Mouse (Mus musculus) hindbrain, embryonic 15.5 days (tissue): ENCODE data around the gene Six4. TPM values are rescaled to one million over a fixed set of nuclear protein-coding genes. Genes with fewer than 3 reads are reported as not detected.
"Not testable (repeated sequence)": the region's sequence is repeated elsewhere in the genome, so short reads cannot be mapped to it uniquely, and the experiment has no call there.

Experiments
- ATAC-seq: fragments of 200-750 bp; cut with Nextera tagmentation; 2 replicates; pipeline ENCODE4 v1.8.0; 2017; ENCODE audit warnings: low read depth, moderate number of reproducible peaks, moderate TSS enrichment; ENCODE audit not compliant: low FRiP score
- H3K27ac ChIP-seq: fragments of 300-500 bp; sonication (generic); replicated peaks from 2 replicates; pipeline ENCODE4 v1.5.1; 2015; ENCODE audit warnings: mild to moderate bottlenecking, inconsistent platforms
- H3K27me3 ChIP-seq: fragments of 300-500 bp; sonication (generic); 2 replicates; pipeline ENCODE4 v1.6.1; 2015; ENCODE audit warnings: control low read depth, inconsistent platforms
- H3K36me3 ChIP-seq: fragments of 300-500 bp; sonication (generic); 2 replicates; pipeline ENCODE4 v1.6.1; 2015; ENCODE audit warnings: control low read depth, inconsistent platforms
- H3K4me1 ChIP-seq: fragments of 300-500 bp; sonication (generic); replicated peaks from 2 replicates; pipeline ENCODE4 v1.6.1; 2015; ENCODE audit warnings: control low read depth, inconsistent platforms
- H3K4me2 ChIP-seq: fragments of 300-500 bp; sonication (generic); 2 replicates; pipeline ENCODE4 v1.6.1; 2015; ENCODE audit warnings: moderate library complexity, mild to moderate bottlenecking, inconsistent platforms
- H3K4me3 ChIP-seq: fragments of 300-500 bp; sonication (generic); 2 replicates; pipeline ENCODE4 v1.5.1; 2015; ENCODE audit warnings: mild to moderate bottlenecking, inconsistent platforms
- H3K9ac ChIP-seq: fragments of 300-500 bp; sonication (generic); 2 replicates; pipeline ENCODE4 v1.6.1; 2015; ENCODE audit warnings: inconsistent platforms
- H3K9me3 ChIP-seq: fragments of 300-500 bp; sonication (generic); 2 replicates; pipeline ENCODE4 v1.6.1; 2016; ENCODE audit warnings: control low read depth, inconsistent platforms
- WGBS: fragments of 180-500 bp; shearing (Covaris S2); methylation state at CpG from one replicate; pipeline ENCODE4 v1.1.7; 2015; 5-methylcytosine and 5-hydroxymethylcytosine counted together
- polyA plus RNA-seq: library from polyadenylated mRNA; unstranded; fragments of >200 nt; fragmentation: Nextera tagmentation; extraction: Ambion mirVana; gene quantifications from 2 replicates; pipeline ENCODE4 v1.2.1, GENCODE M21; 2015

Gene Six4
- 0.43 and 0.47 TPM in 2 replicates for polyA plus RNA-seq

DNA sequence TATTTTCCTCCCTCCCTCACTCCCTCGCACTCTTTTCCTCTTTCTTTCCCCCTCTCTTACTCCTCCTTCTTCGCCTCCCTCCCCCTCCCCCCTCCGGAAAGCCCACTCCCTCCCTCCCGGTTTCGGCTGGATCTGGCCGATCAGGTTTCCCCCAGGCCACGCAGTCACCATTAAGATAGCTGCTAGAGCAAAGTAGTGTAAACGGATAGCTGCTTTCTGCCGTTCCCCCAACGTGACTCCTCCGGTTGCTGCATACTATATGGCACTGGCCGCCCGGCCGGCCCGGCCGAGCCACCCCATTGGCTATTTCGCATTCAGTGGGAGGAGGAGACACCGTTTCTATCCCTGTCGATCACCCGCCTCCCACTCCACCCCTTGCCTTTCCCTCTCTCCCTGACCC is at the start of gene Six4:
Gene Six4, minus strand, starts transcription at position 261 of the 400 bp plus-strand sequence.
- peak within 1 kb of the TSS; percentile 100 for H3K4me2 ChIP-seq
- peak within 1 kb of the TSS; percentile 46 for H3K9ac ChIP-seq
- H3K4me1 ChIP-seq = peaks cover 23% of the 10 kb centered on the region
- H3K4me3 ChIP-seq = peak within 1 kb of the TSS; percentile 81
- H3K27me3 ChIP-seq = peaks cover 23% of the 10 kb centered on the region; the same call in 1 of the 2 replicates
- H3K36me3 ChIP-seq = no peaks in the 10 kb centered on the region
- no peaks in the 10 kb centered on the region for H3K9me3 ChIP-seq
- ATAC-seq = peak; percentile 89
- H3K27ac ChIP-seq = peak within 1 kb of the TSS; percentile 43
- WGBS = under 1% methylated on average over 20 of the region's 20 CpGs

DNA sequence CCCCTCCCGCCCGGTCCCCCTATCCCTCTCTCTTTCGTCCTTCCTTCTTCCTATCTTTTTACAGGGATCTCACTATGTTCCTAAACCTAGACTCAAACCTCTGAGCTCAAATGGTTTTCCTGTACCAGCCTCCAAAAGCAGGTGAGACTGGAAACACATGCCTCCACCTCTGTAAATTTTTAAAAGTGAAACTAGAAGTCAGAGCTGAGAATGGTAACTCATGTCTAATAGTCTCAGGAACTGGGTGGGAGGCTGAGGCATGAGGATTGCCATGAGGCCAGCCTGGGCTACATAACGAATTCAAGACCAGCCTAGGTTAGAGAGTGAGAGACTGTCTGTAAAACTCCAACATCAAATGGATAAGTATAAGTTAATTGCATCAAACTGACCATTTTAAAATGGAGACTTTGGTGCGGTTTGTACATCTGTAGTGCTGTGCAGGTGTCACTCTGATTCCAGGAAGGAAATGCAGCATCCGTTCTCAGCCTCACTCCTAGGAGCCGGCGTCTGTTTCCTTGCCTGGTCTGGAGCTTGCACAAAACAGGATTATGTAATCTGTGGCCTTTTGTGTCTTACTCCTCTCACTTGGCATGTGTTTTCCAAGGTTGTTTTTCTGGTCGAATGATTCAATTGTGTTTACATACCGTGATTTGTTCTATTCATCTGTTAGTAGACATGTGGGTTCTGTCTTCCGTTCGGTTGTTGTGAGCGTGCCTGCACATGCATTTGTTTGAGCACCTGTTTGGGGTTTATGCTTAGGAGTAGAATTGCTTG is 49.3 kb upstream of the Six4 start:
- H3K9ac ChIP-seq = no peak overlapping the region
- no peak overlapping the region for H3K27ac ChIP-seq
- H3K9me3 ChIP-seq = no peaks in the 10 kb centered on the region
- H3K36me3 ChIP-seq = no peaks in the 10 kb centered on the region
- H3K4me1 ChIP-seq = no peaks in the 10 kb centered on the region
- WGBS = 66% methylated on average over 13 of the region's 13 CpGs
- no peak overlapping the region for H3K4me3 ChIP-seq
- H3K27me3 ChIP-seq = no peaks in the 10 kb centered on the region
- no peak for ATAC-seq
- no peak overlapping the region for H3K4me2 ChIP-seq

DNA sequence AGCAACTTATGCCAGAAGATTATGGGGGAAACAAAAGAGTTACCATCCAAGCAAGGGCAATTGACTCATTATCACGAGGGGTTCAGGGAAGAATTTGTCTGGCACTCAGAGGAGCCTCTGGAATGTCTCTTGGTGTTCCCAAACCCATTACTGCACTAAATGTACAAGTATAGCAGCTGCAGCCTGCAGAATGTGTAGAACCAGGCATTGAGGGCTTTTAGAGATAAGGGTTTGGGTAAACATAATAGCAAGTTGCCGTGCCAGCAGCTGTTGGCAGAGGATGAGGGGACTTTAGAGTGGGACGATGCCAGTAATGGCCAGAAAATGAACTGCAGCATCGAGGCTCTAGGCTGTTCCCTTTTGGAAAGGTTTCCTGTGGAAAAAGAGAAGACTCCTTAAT is 47.1 kb upstream of the Six4 start:
- no peak overlapping the region for H3K4me3 ChIP-seq
- no peaks in the 10 kb centered on the region for H3K9me3 ChIP-seq
- 66% methylated on average over 4 of the region's 4 CpGs for WGBS
- ATAC-seq = no peak
- no peaks in the 10 kb centered on the region for H3K4me1 ChIP-seq
- no peak overlapping the region for H3K27ac ChIP-seq
- no peak overlapping the region for H3K9ac ChIP-seq
- H3K36me3 ChIP-seq = no peaks in the 10 kb centered on the region
- no peaks in the 10 kb centered on the region for H3K27me3 ChIP-seq
- no peak overlapping the region for H3K4me2 ChIP-seq

DNA sequence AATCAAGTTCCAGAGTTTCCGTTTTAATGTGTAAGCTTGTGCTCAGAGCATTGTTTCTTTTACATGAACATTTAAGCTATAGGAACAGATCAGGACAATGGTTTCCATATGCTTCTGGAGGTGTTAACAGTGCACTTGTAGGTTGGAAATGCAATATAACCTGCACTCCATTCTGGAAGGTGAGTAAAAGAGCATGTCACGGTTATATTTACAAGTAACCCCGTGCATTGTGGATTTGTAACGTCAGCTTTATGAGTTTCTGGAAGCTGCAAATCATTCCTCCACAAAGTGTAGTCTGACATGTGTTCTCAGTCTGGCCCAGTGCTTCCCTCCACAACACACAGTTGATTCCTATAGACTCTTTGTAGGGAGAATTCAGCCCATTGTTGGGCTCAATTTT is 40.9 kb upstream of the Six4 start:
- ATAC-seq = no peak
- WGBS = 93% methylated on average over 4 of the region's 4 CpGs
- H3K36me3 ChIP-seq = no peaks in the 10 kb centered on the region

DNA sequence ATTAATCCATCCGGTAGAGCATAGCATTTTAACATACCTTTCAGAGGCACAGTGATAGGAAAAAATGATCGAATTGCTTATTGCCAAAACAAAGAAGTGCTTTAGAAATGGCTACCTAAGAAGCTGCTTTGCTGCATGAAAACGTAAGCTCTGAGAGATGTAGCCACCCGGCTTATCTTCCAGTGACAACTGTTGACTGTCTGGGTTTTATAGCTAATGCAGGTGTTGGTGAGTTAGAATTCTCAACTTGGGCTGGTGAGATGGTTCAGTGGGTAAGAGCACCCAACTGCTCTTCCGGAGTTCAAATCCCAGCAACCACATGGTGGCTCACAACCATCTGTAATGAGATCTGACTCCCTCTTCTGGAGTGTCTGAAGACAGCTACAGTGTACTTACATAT is 37.8 kb upstream of the Six4 start:
- not testable (repeated sequence) for H3K27ac ChIP-seq, ATAC-seq, H3K4me3 ChIP-seq, H3K9me3 ChIP-seq, H3K4me1 ChIP-seq, H3K27me3 ChIP-seq, H3K36me3 ChIP-seq, H3K4me2 ChIP-seq, H3K9ac ChIP-seq
- 94% methylated on average over 5 of the region's 5 CpGs for WGBS

More for the DNA sequence above, 40.9 kb upstream of the Six4 start:
- Histone ChIP-seq H3K4me3 (no peak overlapping the region), H3K9me3 (no peaks in the 10 kb centered on the region), H3K27me3 (no peaks in the 10 kb centered on the region), H3K27ac (no peak overlapping the region), H3K9ac (no peak overlapping the region), H3K4me2 (no peak overlapping the region), H3K4me1 (no peaks in the 10 kb centered on the region)

DNA sequence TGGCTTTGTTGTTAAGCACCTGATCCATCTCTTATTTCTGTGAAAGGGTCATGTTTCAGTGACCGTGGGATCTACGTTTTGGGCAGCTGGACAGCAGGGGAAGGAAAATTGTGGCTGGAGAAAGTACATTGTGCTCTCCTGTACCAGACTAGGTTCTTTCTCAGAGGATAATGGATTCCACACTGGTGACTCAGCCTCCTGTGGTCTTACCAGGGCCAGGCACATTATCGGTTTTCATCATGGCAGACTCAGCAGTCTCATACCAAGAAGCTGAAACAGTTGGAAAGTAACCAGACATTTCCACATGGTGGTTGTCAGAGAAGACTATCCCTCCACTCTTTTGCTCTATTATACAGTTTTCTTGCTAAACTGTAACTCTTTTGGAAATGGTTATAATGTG is 34.0 kb upstream of the Six4 start:
- ATAC-seq = no peak
- Histone ChIP-seq H3K27ac (no peak overlapping the region), H3K36me3 (0 out of 2 replicates have a peak, but pooled peaks cover 3% of the 10 kb centered on the region), H3K4me1 (no peaks in the 10 kb centered on the region), H3K4me3 (no peak overlapping the region), H3K4me2 (no peak overlapping the region), H3K9ac (no peak overlapping the region), H3K27me3 (no peaks in the 10 kb centered on the region), H3K9me3 (no peaks in the 10 kb centered on the region)
- 60% methylated on average over 3 of the region's 3 CpGs for WGBS

DNA sequence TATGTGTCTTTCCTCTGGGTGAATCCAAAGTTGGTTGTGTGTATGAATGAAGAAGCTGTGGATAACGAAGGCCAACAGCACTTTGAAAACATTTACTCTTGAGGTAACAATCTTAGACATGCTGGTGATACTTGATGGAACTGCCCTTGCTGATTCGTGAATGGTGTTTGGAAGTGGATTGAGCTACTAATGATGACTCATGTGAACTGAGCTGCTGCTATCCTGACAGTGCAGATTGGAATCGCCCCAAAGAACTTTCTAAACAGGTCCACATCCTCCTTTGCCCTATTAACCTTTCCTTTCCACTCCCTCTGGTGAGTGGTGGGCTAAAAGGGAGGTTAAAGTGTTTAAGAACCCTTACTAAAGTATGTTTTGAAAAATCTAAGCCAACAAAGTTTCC is 27.5 kb upstream of the Six4 start:
- Histone ChIP-seq H3K27me3 (no peaks in the 10 kb centered on the region), H3K9me3 (no peaks in the 10 kb centered on the region), H3K4me1 (no peaks in the 10 kb centered on the region), H3K9ac (no peak overlapping the region), H3K27ac (no peak overlapping the region), H3K36me3 (0 out of 2 replicates have a peak, but pooled peaks cover 3% of the 10 kb centered on the region), H3K4me3 (no peak overlapping the region), H3K4me2 (no peak overlapping the region)
- WGBS = 90% methylated on average over 3 of the region's 3 CpGs
- no peak for ATAC-seq

DNA sequence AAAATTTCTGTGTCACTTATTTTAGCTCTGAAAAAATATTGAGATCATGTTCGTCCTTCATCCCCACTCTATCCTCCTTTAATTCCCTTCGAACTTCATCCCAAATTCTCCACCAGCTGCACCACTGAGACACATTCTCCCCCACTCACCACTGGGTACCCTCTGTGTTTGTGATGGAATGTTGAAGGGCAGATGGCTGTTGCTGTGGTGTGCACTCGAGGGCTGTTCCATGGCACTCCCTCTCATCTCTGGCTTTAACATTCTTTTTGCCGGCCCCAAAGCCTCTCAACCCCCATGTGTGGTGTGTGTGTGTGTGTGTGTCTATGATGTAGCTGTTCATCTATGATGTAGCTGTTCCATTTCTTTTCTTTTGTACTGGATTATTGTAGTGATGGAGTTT is 12.0 kb upstream of the Six4 start:
- no peak overlapping the region for H3K27ac ChIP-seq
- H3K9ac ChIP-seq = no peak overlapping the region
- no peak for ATAC-seq
- H3K4me3 ChIP-seq = no peak overlapping the region
- H3K27me3 ChIP-seq = no peaks in the 10 kb centered on the region
- no peaks in the 10 kb centered on the region for H3K36me3 ChIP-seq
- H3K9me3 ChIP-seq = no peaks in the 10 kb centered on the region
- peaks cover 18% of the 10 kb centered on the region for H3K4me1 ChIP-seq
- H3K4me2 ChIP-seq = no peak overlapping the region
- WGBS = 75% methylated on average over 4 of the region's 4 CpGs

DNA sequence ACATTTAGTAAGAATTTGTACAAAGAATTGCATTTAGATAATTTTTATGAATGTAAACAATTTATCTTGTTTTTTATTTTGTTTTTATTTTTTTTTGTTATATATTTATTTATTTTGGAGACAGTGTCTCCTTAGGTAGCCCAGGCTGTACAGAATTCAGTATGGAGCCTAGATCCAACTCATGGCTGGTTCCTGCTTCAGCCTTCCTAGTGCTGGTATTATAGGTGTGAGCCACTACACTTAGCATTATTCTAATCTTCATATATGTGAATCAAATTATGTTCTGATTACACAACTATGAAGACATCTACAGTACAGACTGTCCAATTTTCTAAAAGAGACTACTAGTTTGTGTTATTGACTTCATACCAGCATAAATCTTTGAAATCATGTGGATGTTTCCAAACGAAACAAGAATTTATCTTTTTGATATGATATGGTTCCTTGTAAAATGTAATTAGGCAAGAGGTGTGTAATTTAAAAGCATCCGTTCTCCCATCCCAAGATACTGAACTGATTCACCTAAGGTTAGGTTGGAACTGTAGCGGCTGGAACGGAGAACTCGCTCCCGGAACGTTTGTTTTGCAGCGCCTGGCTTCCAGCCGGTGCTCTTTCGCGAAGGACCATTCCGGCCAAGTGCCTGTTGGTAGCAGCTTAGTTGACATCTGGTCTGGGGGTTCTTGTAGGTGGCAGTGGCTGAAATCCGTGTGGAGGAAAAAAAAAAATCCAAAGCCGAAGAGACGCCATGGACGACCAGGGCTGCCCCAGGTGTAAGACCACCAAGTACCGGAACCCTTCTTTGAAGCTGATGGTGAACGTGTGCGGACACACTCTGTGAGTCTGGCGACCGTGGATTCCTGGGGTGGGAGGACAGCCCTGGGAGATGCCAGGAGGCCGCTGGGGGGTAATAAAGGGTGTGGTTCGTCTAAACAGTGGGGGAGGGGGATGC is 10.1 kb upstream of the Six4 start, which contains the start of gene Mnat1:
Gene Mnat1, plus strand, starts transcription at position 625 of the 949 bp plus-strand sequence.
- H3K4me3 ChIP-seq = peak within 1 kb of the TSS; percentile 91
- no peaks in the 10 kb centered on the region for H3K27me3 ChIP-seq
- peak within 1 kb of the TSS; percentile 70 for H3K4me2 ChIP-seq
- no peaks in the 10 kb centered on the region for H3K9me3 ChIP-seq
- peak within 1 kb of the TSS; percentile 88 for H3K9ac ChIP-seq
- ATAC-seq = peak; percentile 81
- no peaks in the 10 kb centered on the region for H3K36me3 ChIP-seq
- 0 out of 2 replicates have a peak within 1 kb of the TSS, but pooled peaks have one; percentile 59 for H3K27ac ChIP-seq
- H3K4me1 ChIP-seq = peaks cover 18% of the 10 kb centered on the region
- under 1% methylated on average over 23 of the region's 23 CpGs for WGBS

DNA sequence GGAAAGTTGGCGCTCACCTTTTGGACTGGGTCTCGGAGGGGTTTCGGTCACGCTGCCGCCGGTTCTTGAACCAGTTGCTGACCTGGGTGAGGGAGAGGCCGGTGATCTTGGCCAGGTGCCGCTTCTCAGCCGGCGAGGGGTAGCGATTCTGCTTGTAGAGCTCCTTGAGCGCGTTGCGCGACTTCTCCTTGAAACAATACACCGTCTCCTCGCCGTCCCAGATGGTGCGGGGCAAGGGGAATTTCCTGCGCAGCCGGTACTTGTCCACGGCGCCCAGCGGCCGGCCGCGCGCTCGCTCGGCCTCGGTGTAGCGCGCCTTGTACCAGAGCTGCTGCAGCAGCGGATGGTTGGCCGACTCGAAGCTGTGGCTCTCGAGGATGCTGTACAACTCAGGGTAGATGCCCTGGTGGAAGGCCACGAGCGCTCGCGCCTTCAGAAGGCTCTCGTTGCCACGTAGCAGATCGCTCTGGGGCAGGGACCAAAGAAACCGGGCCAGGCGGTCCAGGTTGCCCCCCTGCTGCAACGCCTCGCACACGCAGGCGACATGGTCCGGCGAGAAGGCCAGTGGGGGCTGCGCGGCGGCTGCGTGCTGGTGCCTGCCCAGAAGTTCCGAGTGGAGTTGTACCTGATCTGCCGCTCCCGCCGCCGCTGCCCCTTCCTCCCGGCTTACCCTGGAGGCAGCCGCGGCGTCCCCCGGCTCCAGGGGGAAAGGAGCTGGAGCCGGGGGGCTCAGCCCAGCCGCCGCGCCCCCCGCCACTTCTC is 749 bp downstream of the Six4 start:
- Histone ChIP-seq H3K4me2 (peak overlapping the region; percentile 100), H3K27me3 (peaks cover 20% of the 10 kb centered on the region; the same call in 1 of the 2 replicates), H3K27ac (peak overlapping the region; percentile 43), H3K4me3 (peak overlapping the region; percentile 81), H3K9ac (peak overlapping the region; percentile 46), H3K4me1 (peaks cover 23% of the 10 kb centered on the region), H3K36me3 (no peaks in the 10 kb centered on the region), H3K9me3 (no peaks in the 10 kb centered on the region)
- WGBS = 0% methylated on average over 64 of the region's 71 CpGs
- peak; percentile 67; the same call in 1 of the 2 replicates for ATAC-seq

DNA sequence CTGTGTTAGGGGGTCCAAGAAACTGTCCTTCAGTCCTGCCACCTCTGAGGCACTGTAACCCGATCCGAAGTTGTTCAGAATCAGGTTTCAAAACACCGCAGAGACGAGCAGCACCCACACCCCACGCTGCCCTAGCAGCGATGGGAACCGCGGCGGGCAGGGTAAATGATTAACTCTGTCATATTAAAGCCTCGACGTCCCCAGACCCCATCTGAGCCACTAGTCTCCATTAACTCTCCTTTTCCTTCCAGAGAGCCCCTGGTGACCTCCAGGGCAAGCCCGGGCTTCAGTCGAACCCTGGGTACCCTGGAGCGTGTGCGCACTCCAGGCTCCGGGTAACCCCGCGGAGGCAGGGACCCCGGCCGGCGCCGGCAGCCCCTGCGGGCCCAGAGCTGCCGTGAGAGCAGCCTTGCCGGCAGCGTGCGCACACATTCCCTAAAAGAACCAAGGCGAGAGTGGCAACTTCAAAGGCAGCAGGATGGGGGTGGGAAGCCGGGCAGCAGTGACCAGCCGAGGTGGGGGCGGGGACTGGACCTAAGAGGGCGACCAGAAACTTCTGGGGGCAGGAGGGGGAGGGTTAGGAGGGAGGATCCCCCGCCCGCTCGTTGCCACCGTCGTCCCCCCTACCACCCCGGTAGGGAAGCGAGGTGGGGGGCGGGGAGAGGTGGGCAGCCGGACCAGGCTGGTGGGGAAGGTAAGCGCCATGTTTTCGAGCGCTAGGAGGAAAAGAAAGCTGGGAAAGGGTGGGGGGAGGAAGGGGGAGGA is 1.5 kb downstream of the Six4 start:
- Histone ChIP-seq H3K27me3 (peaks cover 17% of the 10 kb centered on the region; the same call in 1 of the 2 replicates), H3K9ac (peak overlapping the region; percentile 46), H3K36me3 (no peaks in the 10 kb centered on the region), H3K4me3 (peak overlapping the region; percentile 81), H3K4me2 (peak overlapping the region; percentile 100), H3K9me3 (no peaks in the 10 kb centered on the region), H3K4me1 (peaks cover 23% of the 10 kb centered on the region), H3K27ac (no peak overlapping the region)
- under 1% methylated on average over 44 of the region's 44 CpGs for WGBS
- peak; percentile 33; the same call in 1 of the 2 replicates for ATAC-seq
